Mouse (Mus musculus): ENCODE data around the gene Hps5.
A peak's percentile ranks its signal among the peaks of the same experiment; 100 is the strongest.
"Not testable (repeated sequence)": the region's sequence is repeated elsewhere in the genome, so short reads cannot be mapped to it uniquely, and the experiment has no call there.

Gene Hps5

DNA sequence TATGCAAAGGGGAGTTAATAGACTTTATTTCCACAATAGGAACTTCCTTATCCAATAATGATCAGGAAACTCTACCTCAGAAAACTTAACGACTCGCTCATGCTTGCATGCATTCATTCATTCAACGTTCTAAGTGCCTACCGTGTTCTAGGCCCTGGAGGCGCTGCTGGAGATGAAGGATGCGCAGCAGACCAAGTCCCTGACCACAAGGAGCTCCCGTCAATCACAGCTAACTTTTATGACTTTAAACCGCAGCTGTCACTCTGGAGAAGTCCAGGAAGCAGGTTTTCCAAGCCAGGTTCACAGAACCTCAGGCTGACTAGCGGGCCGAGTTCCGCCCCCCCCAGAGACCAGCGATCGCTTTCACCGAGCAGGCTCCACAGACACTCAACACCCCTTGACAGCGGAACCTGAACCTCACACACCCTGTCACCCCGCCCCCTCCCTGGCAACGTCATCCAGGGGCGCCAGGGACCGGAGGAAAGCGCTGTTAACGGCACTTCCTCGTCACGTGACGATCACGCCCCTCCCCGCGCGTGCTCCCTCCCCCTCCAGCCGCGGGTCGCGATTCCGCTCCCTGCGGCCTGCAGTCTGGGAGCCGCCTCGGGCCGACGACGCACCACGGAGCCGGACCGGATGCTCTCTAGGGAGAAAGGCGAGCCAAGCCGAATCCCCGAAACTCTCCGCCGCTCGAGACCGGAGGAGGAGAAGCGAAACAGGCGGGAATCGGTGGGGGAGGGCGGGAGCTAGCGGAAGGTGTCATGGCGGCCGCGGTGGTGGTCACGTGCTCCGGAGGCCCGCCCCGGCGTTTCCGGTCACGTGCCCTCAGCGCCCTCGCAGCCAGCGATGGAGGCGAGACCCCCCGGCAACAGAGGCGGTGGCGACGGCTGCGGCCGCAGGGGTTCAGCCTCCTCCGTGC lies at the start of gene Hps5, which contains the start of gene Gtf2h1:
Gene Hps5 (minus strand): TSS at position 778 of the 919 bp plus-strand sequence.
Gene Gtf2h1 (plus strand): TSS at position 817 of the 919 bp plus-strand sequence.
- DNase-seq (ENCODE audit: low read depth in 1 of 2, low spot score in 2 of 2) = peak; percentile 91 to 97

DNA sequence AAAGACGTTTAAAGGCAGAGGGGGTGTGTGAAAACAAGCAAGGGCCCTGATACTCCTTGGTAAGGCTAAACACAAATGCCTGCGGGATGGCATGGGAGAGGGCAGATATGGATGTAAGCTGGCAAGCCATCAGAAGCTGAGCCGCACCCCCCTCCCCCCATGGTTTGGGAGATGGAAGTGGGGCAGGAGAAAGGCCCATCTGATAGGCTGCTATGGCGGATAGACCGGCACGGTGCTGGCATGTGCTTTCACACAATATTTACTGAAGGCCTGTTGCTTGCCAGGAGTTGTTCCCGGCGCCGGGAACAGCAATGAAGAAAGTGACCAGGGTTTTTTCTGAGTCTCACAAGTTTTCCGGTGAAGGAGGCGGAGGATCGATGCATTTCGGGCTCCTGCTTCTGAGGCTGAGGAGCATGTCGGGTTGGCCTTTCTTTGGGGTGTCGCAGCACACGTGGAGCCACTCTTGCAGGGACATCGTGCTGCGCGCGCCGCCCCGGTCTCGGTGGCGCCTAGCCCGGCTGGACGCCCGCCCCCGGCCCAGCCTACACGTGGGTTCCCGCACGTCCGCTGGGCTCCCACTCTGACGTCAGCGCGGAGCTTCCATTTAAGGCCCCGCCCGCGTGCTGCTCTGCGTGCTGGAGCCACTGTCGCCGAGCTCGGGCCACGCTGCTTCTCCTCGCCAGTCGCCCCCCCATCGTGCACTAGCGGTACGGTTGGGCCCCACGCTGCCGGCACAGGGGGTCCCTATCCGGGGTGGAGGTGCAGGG lies 49.5 kb upstream of the Hps5 start:
- DNase-seq (ENCODE audit: low read depth in 1 of 2, low spot score in 2 of 2) = peak; percentile 46 to 71

DNA sequence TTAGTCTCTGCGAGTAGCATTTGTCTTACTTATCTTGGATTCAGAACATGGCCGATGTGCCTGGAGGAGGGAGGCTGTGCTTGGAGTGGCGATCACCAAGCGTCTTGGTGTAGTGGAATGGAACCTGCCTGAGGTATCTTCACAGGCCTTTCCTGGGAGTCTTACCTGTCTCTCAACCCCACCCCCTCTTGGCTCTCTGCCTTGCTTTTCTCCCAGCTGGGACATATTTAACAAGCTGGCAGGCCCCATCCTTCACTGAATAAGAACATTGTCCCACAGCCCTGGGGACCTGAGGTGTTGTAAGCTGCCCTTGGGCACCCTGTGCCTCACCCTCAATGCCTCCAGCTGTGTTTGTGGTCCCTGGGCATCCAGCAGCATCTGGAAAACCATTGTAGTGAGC lies 47.7 kb upstream of the Hps5 start:
- no peak for DNase-seq (ENCODE audit: low read depth in 1 of 2, low spot score in 2 of 2)

DNA sequence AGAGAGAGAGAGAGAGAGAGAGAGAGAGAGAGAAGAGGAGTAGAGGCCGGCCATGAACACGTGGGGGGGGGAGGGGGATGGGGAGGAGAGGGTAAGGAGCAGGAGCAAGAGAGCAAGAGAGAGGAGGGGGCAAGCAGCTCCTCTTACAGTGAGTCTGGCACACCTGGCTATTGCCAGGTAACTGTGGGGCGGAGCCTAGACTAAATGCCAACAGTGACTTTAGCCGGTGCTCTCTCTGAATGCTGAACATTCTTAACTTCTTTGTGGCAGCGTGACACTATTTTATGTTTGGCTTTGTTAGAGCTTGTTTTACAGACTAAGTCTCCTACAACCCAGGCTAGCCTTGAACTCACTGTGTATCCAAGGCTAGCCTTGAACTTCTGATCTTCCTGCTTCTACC lies 46.4 kb upstream of the Hps5 start:
- DNase-seq (ENCODE audit: low read depth in 1 of 2, low spot score in 2 of 2) = no peak

DNA sequence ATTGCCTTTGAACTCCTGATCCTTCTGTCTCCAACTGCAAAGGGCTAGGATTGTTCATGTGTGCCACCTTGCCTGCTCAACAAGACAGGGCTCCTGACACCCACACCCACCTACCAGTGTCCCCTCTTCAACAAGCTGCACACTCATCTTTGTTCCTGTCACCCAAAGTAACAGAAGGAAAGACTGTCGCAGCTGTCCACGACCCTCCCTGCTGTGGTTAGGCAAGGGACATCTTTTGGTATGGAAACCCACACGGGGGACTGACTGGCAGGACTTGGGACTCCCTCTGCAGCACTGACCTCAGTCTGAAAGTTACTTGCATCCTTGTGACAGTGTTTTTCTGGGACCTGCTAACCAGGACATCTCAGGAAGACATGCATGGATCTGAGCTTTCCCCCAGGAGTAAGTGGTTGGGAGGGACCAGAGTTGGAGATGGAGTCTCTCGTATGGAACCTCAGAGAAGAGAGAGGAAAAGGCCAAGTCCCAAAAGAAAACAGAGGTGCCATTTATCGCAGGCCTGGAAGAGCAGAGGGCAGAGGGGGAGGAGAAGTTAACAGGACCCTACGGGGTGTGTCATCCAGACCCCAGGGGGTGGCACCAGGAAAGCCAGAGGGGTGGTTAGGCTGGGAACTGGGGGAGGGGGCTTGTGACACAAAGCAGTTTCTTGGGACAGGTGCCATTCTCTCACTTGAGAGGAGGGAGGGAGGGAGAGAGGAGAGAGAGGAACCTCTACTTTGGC lies 45.1 kb upstream of the Hps5 start, which contains the start of gene Ldha:
Gene Ldha (plus strand): TSS at position 689 of the 739 bp plus-strand sequence.
- no peak for DNase-seq (ENCODE audit: low read depth in 1 of 2, low spot score in 2 of 2)

DNA sequence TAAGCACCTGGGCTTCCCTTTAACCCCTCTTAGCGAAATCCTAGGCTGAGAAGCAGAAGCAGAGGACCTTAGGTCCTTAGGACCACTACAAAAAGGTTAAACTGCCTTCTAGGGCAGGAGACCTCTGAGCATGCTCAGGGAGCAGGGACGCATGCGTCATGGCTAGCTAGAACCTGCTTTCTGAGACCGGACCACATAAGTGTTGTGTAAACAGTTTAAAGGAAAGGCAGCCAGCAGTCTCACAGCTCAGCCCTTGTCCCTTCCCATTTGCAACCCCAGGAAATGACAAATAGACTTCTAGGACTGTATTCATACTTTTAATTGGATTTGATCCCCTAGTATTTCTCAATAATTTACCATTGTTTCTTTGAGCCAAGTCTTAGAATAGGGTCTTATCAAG lies 44.5 kb upstream of the Hps5 start:
- no peak for DNase-seq (ENCODE audit: low read depth in 1 of 2, low spot score in 2 of 2)

DNA sequence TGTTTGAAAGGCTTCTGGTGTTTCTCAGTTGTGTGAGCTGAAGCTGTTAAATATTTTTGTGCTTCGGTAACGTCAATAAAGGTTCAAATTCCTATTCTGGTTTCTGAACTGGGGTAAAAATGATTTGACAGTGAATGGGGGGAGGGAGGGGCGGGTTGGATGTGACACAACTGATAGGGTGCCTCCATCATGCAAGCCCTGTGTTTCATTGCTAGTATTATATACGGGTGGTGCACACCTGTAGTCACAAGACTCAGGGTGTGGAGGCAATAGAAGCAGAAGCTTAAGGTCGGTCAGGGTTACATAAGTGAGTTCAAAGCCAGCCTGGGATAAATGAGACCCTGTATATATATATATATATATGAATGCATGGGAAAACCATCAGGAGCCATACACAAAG lies 44.0 kb upstream of the Hps5 start:
- DNase-seq (ENCODE audit: low read depth in 1 of 2, low spot score in 2 of 2) = no peak

DNA sequence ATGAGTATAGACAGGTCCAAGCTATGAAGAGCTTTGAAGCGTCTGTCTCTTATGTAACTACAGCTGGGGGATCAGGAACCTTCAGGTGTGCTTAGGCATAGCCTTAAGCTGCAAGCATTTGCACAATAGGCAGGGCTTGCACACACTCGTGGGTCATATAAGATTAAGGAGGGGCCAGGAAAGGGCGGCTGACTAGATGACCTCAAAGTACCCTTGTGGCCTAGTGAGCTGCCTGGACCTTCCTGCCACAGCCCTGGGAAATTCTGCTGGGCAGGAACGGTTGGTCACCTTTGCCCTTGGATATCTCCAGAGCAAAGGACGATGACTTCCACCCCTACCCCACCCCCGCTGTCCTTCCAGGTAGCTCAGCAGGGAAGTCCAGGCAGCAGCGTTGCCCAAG lies 43.6 kb upstream of the Hps5 start:
- DNase-seq (ENCODE audit: low read depth in 1 of 2, low spot score in 2 of 2) = no peak

DNA sequence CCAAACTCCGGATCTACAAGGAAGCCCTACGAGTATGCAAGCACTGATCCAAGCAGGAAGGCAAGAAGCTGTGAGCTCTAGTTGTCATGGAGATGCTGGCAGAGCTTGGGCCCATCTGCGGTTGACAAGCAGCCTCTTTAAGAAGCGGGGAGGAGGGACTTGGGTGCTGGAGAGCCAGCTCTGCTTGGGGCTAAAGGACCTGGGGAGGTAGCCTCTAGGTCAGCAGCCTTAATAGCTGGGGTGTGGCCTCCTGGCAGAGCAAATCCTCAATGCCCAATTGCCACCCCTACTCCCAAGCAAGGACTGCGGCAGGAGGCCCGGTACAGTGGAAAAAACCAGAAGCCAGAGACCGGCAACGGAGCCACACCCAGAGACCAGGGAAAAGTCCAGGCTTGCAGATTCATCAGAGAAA lies 43.0 kb upstream of the Hps5 start:
- DNase-seq (ENCODE audit: low read depth in 1 of 2, low spot score in 2 of 2) = peak in 1 of 2 experiments; percentile 26

DNA sequence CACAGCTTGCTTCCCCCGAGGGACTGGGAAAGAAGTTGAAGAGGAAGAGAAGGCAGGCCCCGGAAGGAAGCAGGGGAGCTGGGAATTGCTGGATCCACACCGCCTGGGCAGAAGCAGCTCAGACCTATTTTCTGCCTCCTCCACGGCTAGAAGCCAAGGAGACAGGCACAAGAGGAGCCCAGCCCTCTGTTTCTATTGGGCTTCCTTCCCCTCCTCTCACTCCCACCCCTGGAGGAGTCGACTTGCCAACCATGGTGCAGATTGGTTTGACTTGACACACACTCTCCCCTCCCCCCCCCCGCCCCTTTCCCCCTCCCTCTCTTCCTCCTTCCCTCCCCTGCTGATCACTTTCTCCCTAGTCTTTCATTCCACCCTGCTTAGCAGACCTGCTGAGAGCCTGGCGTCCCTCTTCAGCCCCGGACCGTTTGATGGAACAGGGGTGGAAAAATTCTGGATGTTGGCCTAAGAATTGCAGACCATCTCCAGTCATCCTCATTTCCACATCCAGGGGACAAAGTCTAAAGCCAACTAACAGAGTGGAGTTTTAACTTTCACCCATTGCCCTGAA lies 42.3 kb upstream of the Hps5 start:
- DNase-seq (ENCODE audit: low read depth in 1 of 2, low spot score in 2 of 2) = no peak

DNA sequence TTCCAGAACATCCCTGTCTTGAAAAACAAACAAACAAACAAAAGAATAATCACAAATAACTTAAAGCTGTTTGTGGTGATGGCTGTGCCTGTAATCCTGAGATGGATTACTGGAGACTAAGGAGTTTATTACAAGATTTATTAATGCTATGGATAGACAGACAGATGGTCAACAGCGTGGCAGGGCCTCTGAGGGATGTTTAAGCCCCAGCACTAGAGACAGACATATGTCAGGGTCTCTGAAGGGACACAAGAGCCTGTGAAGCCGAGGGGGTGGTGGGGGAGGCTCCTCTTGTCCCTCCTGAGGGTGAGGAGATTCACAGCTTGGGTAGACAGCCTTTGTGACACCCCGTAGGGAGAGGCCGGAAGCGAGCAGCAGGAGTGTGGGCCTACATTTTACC lies 41.2 kb upstream of the Hps5 start:
- no peak for DNase-seq (ENCODE audit: low read depth in 1 of 2, low spot score in 2 of 2)

DNA sequence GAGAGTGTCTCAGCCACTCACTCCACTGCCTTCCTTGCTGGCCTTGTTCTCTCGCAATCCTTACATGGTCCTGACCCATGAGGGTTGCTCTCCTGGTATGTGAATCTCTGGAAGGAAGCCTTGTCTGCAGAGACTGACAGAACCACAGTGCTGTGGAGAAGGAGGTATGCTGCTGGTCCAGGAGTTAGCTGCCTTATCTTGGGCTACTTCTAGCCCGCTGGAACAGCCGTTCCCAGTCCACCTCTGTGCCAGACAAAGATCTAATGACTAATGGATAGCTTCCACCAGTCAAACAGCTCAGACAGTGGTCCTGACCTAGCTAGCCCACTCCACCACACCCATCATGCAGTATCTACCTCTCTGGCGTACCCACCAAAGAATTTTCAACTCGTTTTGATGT lies 40.5 kb upstream of the Hps5 start:
- no peak for DNase-seq (ENCODE audit: low read depth in 1 of 2, low spot score in 2 of 2)

DNA sequence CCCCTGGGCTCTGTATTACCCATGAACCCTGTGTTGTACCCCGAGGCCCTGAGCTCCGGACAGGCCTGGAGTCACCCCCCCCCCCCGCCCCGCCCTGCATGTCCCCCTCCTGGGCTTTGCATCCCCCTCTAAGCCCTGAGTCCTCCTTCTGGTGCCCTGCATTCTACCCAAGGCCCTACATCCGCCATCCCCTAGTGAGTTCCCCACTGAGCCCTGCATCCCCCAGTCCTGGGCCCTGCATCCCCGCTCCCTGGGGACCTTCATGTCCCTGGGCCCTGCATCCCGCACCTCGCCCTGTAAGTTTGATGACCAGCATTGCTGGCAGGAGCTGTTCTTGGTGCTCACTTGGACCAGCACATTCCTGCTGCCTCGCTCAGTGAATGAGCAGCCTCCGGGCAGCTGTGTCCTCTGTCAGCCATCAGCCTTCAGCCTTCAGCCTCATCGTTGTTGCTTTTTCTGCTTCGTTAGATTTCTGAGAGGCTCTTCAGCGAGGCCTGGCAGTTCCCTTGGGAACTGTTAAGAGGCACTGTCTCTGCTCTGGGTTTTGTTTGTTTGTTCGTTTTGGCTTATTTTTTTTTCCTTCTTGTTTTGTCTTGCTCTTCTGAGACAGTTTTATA lies 39.2 kb upstream of the Hps5 start:
- no peak for DNase-seq (ENCODE audit: low read depth in 1 of 2, low spot score in 2 of 2)

DNA sequence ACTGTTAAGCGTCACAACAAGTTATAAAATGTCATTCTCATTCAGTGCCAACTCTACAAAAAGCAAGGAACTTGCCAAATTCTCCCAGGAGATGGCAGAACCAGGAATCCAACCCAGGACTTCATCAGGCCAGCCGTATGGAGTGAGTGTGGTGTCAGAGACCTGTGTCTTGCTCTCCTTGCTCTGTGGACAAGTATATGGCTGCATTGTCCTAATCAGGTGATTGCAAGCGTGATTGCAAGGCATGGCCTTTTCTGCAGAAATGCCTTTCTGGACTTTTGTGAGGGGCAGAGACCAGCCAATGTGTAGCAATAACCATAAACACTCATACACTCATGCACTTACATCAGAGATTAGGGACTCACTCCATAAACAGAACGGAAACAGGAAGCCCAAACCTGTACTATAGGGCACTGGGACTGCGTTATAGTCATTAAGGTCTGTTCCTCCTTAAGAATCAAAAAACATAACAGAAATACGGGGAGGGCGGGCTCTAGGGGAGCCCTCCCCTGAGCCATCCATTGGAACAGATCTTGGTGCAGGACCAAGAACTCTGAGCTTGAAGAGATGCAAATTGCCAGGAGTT lies 37.9 kb upstream of the Hps5 start:
- DNase-seq (ENCODE audit: low read depth in 1 of 2, low spot score in 2 of 2) = no peak

DNA sequence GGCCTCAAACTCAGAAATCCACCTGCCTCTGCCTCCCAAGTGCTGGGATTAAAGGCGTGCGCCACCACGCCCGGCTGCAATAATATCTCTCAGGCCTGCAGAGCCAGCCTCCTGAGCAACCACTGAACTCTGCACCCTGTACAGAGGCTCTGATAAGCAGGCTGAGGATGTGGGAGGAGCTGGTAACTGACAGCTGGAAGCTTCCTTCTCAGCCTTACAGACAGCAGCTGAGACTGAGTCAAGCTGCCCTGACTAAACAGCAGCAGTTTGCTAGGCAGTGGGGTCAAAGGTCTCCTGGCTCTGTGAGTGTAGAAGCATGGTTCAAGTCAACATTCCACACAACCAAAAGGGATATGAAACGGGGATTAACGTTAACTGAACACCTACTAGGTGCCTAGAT lies 37.4 kb upstream of the Hps5 start:
- no peak for DNase-seq (ENCODE audit: low read depth in 1 of 2, low spot score in 2 of 2)

DNA sequence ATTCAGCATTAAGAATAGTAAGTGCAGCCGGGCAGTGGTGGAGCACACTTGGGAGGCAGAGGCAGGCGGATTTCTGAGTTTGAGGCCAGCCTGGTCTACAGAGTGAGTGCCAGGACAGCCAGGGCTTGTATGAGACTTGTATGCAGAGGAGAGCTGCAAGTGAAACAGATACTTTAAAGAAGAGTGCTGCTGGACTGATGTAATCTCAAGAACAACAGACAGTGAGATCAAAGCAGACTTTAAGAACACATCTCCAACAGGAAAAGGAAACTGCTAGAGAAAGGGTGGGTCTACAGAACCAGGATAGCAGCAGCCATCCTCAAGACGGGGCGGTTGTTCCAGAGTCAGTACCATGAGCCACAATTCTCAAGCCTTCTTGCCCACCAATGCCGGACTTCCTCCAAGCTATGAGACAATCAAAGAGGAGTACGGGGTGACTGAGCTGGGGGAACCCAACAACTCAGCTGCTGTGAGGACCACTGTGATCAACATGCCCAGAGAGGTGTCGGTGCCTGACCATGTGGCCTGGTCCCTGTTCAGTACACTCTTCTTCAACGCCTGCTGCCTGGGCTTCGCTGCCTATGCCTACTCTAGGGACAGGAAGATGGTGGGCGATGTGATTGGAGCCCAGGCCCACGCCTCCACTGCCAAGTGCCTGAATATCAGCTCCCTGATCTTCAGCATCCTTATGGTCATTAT lies 36.4 kb upstream of the Hps5 start:
- not testable (repeated sequence) for DNase-seq (ENCODE audit: low read depth in 1 of 2, low spot score in 2 of 2)

DNA sequence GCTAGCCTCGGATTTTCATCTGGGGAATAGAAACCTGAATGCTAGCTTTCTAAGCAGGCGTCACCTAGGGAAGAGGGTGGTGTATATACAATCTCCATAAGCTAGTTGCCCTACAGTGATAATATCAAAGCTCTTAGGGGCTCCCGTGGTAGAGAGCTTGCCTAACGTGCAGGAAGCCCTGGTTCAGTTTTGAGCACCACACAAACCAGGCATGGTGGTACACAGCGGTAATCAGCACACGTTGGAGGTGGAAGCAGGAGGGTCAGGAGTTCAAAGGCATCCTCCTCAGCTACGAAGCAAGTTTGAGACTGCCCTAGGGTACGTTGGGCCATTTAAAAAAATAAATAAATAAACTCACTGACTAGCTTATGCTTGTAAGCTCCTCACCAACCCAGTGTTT lies 35.8 kb upstream of the Hps5 start:
- DNase-seq (ENCODE audit: low read depth in 1 of 2, low spot score in 2 of 2) = no peak

DNA sequence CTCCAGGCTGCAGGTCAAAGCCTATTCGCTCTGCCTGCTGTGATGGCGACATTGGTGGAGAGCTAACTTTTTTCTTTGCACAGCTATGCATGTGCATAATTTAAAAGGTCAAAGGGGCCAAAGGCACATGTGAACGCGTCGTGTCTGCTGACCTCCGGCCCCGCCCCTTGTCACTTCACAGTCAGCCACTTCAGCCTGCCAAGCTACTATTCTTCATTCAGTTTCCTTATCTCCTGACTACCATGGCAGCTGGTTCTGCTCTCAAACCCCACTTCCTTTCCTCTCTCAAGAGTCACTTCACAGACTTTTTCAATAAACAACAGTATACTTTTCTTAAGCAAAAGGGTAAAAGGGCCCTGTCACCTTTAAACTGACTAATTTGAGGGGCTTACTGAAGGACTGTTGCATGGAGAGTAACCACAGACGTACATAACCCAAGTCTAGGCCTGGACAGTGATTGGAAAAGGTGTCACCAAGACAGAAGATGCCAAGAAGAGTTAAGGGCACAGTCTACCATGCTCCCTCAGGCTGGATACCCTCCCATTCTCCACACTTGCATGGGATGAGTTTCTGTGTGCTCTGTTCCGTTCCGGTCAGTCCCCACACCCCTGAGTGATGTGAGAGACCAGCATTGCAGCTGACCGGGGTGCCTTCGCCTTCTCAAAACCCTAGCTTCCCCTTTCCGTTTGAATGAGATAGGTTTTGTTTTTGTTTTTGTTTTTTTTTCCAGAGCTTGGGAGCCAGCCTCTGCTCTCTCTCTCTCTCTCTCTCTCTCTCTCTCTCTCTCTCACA lies 35.1 kb upstream of the Hps5 start:
- DNase-seq (ENCODE audit: low read depth in 1 of 2, low spot score in 2 of 2) = peak in 1 of 2 experiments; percentile 49

DNA sequence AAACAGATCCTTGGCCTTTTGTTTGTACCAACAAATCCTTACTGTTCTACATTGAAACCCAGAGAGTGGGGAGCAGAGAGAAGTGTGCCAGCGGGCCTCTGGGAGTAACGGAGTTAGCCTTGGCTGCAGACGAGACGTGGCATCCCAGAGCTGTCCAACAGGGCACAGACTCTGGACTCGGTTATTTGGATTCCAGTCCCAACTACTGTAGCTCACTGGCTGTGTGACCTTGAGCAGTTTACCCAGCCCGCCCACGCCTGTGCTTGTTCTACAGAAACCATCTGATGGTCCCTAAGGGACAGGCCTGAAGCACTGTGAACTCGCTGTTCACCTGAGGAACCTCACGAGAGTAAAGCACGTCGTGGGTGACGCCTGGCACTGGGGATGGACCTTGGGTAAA lies 34.0 kb upstream of the Hps5 start:
- DNase-seq (ENCODE audit: low read depth in 1 of 2, low spot score in 2 of 2) = no peak
